Mouse (Mus musculus): ENCODE measurements at regions not wholly inside any gene's neighbourhood (a gene's known extent, or its start where the extent isn't known, plus 50 kb on each side); places are given as distances from the start of the nearest gene placed in this dataset.

- DNase-seq (ENCODE audit: low read depth, low spot score): no peak
- Histone ChIP-seq H3K36me3 (ENCODE audit: control insufficient read depth, insufficient read depth, low read length, poor library complexity, severe bottlenecking) (no peaks in the 10 kb centered on the region), H3K27me3 (ENCODE audit: control insufficient read depth, insufficient read depth, low read length, poor library complexity, severe bottlenecking) (no peaks in the 10 kb centered on the region)
These were observed 1561.2 kb upstream of the Zeb2 start for GRCm38 (mm10) chr2:46678366-46678765.

- Histone ChIP-seq H3K27me3 (ENCODE audit: control insufficient read depth, insufficient read depth, low read length, poor library complexity, severe bottlenecking) (no peaks in the 10 kb centered on the region), H3K36me3 (ENCODE audit: control insufficient read depth, insufficient read depth, low read length, poor library complexity, severe bottlenecking) (no peaks in the 10 kb centered on the region)
- no peak for DNase-seq (ENCODE audit: low read depth, low spot score)
These were observed 1552.5 kb upstream of the Zeb2 start for GRCm38 (mm10) chr2:46669517-46670291.

GRCm38 (mm10) chr2:46666990-46667337, 1549.8 kb upstream of the Zeb2 start:
- Histone ChIP-seq H3K27me3 (ENCODE audit: control insufficient read depth, insufficient read depth, low read length, poor library complexity, severe bottlenecking) (no peaks in the 10 kb centered on the region), H3K36me3 (ENCODE audit: control insufficient read depth, insufficient read depth, low read length, poor library complexity, severe bottlenecking) (no peaks in the 10 kb centered on the region)
- DNase-seq (ENCODE audit: low read depth, low spot score): no peak

GRCm38 (mm10) chr2:46666084-46666989, 1549.1 kb upstream of the Zeb2 start:
- no peak for DNase-seq (ENCODE audit: low read depth, low spot score)
- Histone ChIP-seq H3K36me3 (ENCODE audit: control insufficient read depth, insufficient read depth, low read length, poor library complexity, severe bottlenecking) (no peaks in the 10 kb centered on the region), H3K27me3 (ENCODE audit: control insufficient read depth, insufficient read depth, low read length, poor library complexity, severe bottlenecking) (no peaks in the 10 kb centered on the region)

GRCm38 (mm10) chr2:46661876-46662275, 1544.7 kb upstream of the Zeb2 start:
- no peak for DNase-seq (ENCODE audit: low read depth, low spot score)
- Histone ChIP-seq H3K27me3 (ENCODE audit: control insufficient read depth, insufficient read depth, low read length, poor library complexity, severe bottlenecking) (no peaks in the 10 kb centered on the region), H3K36me3 (ENCODE audit: control insufficient read depth, insufficient read depth, low read length, poor library complexity, severe bottlenecking) (no peaks in the 10 kb centered on the region)

- Histone ChIP-seq H3K27me3 (ENCODE audit: control insufficient read depth, insufficient read depth, low read length, poor library complexity, severe bottlenecking) (no peaks in the 10 kb centered on the region), H3K36me3 (ENCODE audit: control insufficient read depth, insufficient read depth, low read length, poor library complexity, severe bottlenecking) (no peaks in the 10 kb centered on the region)
- no peak for DNase-seq (ENCODE audit: low read depth, low spot score)
These were observed 1543.4 kb upstream of the Zeb2 start for GRCm38 (mm10) chr2:46660577-46660976.

- no peak for DNase-seq (ENCODE audit: low read depth, low spot score)
- Histone ChIP-seq H3K36me3 (ENCODE audit: control insufficient read depth, insufficient read depth, low read length, poor library complexity, severe bottlenecking) (no peaks in the 10 kb centered on the region), H3K27me3 (ENCODE audit: control insufficient read depth, insufficient read depth, low read length, poor library complexity, severe bottlenecking) (no peaks in the 10 kb centered on the region)
These were observed 1538.1 kb upstream of the Zeb2 start for GRCm38 (mm10) chr2:46655289-46655688.

- no peak for DNase-seq (ENCODE audit: low read depth, low spot score)
These were observed 1535.4 kb upstream of the Zeb2 start for GRCm38 (mm10) chr2:46652616-46653015.

GRCm38 (mm10) chr2:46646366-46646765, 1529.2 kb upstream of the Zeb2 start:
- Histone ChIP-seq H3K36me3 (ENCODE audit: control insufficient read depth, insufficient read depth, low read length, poor library complexity, severe bottlenecking) (no peaks in the 10 kb centered on the region), H3K27me3 (ENCODE audit: control insufficient read depth, insufficient read depth, low read length, poor library complexity, severe bottlenecking) (no peaks in the 10 kb centered on the region)
- no peak for DNase-seq (ENCODE audit: low read depth, low spot score)

More at GRCm38 (mm10) chr2:46652616-46653015, 1535.4 kb upstream of the Zeb2 start:
- H3K27me3 ChIP-seq (ENCODE audit: control insufficient read depth, insufficient read depth, low read length, poor library complexity, severe bottlenecking): no peaks in the 10 kb centered on the region
- no peaks in the 10 kb centered on the region for H3K36me3 ChIP-seq (ENCODE audit: control insufficient read depth, insufficient read depth, low read length, poor library complexity, severe bottlenecking)

- DNase-seq (ENCODE audit: low read depth, low spot score): no peak
- H3K36me3 ChIP-seq (ENCODE audit: control insufficient read depth, insufficient read depth, low read length, poor library complexity, severe bottlenecking): no peaks in the 10 kb centered on the region
- H3K27me3 ChIP-seq (ENCODE audit: control insufficient read depth, insufficient read depth, low read length, poor library complexity, severe bottlenecking): no peaks in the 10 kb centered on the region
These were observed 1492.0 kb upstream of the Zeb2 start for GRCm38 (mm10) chr2:46609217-46609616.

GRCm38 (mm10) chr2:46581773-46582172, 1464.6 kb upstream of the Zeb2 start:
- Histone ChIP-seq H3K36me3 (ENCODE audit: control insufficient read depth, insufficient read depth, low read length, poor library complexity, severe bottlenecking) (no peaks in the 10 kb centered on the region), H3K27me3 (ENCODE audit: control insufficient read depth, insufficient read depth, low read length, poor library complexity, severe bottlenecking) (no peaks in the 10 kb centered on the region)
- no peak for DNase-seq (ENCODE audit: low read depth, low spot score)

GRCm38 (mm10) chr2:46570416-46570815, 1453.2 kb upstream of the Zeb2 start:
- Histone ChIP-seq H3K27me3 (ENCODE audit: control insufficient read depth, insufficient read depth, low read length, poor library complexity, severe bottlenecking) (no peaks in the 10 kb centered on the region), H3K36me3 (ENCODE audit: control insufficient read depth, insufficient read depth, low read length, poor library complexity, severe bottlenecking) (no peaks in the 10 kb centered on the region)
- no peak for DNase-seq (ENCODE audit: low read depth, low spot score)

- Histone ChIP-seq H3K27me3 (ENCODE audit: control insufficient read depth, insufficient read depth, low read length, poor library complexity, severe bottlenecking) (no peaks in the 10 kb centered on the region), H3K36me3 (ENCODE audit: control insufficient read depth, insufficient read depth, low read length, poor library complexity, severe bottlenecking) (no peaks in the 10 kb centered on the region)
- DNase-seq (ENCODE audit: low read depth, low spot score): peak; percentile 10
These were observed 1416.2 kb upstream of the Zeb2 start for GRCm38 (mm10) chr2:46533395-46533794.

GRCm38 (mm10) chr2:46530686-46531085, 1413.5 kb upstream of the Zeb2 start:
- Histone ChIP-seq H3K27me3 (ENCODE audit: control insufficient read depth, insufficient read depth, low read length, poor library complexity, severe bottlenecking) (no peaks in the 10 kb centered on the region), H3K36me3 (ENCODE audit: control insufficient read depth, insufficient read depth, low read length, poor library complexity, severe bottlenecking) (no peaks in the 10 kb centered on the region)
- no peak for DNase-seq (ENCODE audit: low read depth, low spot score)

- no peaks in the 10 kb centered on the region for H3K36me3 ChIP-seq (ENCODE audit: control insufficient read depth, insufficient read depth, low read length, poor library complexity, severe bottlenecking)
- no peaks in the 10 kb centered on the region for H3K27me3 ChIP-seq (ENCODE audit: control insufficient read depth, insufficient read depth, low read length, poor library complexity, severe bottlenecking)
- DNase-seq (ENCODE audit: low read depth, low spot score): peak; percentile 60
These were observed 1408.0 kb upstream of the Zeb2 start for GRCm38 (mm10) chr2:46525223-46525622.

Measured in splenic B cell, adult 2 months (primary cell).